Mouse (Mus musculus): ENCODE measurements around the gene B3gnt9.

- TF ChIP-seq POLR2A (IDR thresholded peaks at IDR 0.05; ENCODE audit: insufficient read depth, low read depth, low read length), result no peak
- TF ChIP-seq CTCF (IDR thresholded peaks at IDR 0.05), result no peak
Measured at GRCm38 (mm10) chr8:105293405-105293804, 38.5 kb upstream of the B3gnt9 start.

Measured in heart, adult 2 months (tissue).